Mouse (Mus musculus) heart, adult 18-20 months (tissue): Measurements from ENCODE around the gene Zfp553. TPM values are rescaled to one million over a fixed set of nuclear protein-coding genes. Genes with fewer than 3 reads are reported as not detected.

ENCODE experiments used
- DNase-seq, 2 experiments: peaks; one replicate each; pipeline ENCODE4 v3.0.0; 2021 to 2022; ENCODE audit warnings: mixed read lengths in 1 of 2
- long read RNA-seq, 2 experiments: library from polyadenylated mRNA; stranded (forward); transcript quantifications; one replicate each; pipeline ENCODE4 v2.0.0; 2021
- total RNA-seq, 2 experiments: library from RNA; stranded (reverse); gene quantifications; 2 replicates each; pipeline ENCODE4 v1.2.3; 2021

Zfp553 gene
- total RNA-seq = 1 to 10 TPM; 6.4 to 6.7 TPM
- long read RNA-seq, experiment 1, partial matches to known transcripts = 0 of 5 reads
- long read RNA-seq, experiment 1, other reads (novel, unspliced or antisense) = 2 of 5 reads
- long read RNA-seq, experiment 2, partial matches to known transcripts = 0 of 3 reads
- long read RNA-seq, experiment 2, other reads (novel, unspliced or antisense) = 1 of 3 reads

- peak; percentile 85 to 89 for DNase-seq
These were observed at the start of gene Zfp553, which contains the start of gene Sept1 for GRCm38 (mm10) chr7:127232622-127233367. Zfp553 (plus strand) TSS chr7:127233061. Sept1 (minus strand) TSS chr7:127233130.

DNA sequence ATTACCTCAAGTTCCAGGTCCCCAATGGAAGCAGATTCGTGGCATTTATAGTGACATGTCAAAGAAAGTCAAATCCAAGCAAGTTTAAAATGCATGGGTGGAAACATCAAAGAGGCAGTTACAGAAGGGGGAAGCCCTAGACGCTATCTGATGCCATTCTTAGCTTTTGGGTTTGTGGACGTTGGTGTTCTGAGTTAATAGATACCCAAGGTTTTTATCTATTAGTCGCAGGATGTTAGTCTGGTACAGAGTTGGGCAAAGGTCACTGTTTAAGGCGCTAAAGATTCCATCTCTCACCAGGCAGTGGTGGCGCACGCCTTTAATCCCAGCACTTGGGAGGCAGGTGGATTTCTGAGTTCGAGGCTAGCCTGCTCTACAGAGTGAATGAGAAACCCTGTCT, 49.5 kb upstream of the Zfp553 start:
- no peak for DNase-seq

- no peak for DNase-seq
These were observed 49.0 kb upstream of the Zfp553 start for GRCm38 (mm10) chr7:127183828-127184227.

DNA sequence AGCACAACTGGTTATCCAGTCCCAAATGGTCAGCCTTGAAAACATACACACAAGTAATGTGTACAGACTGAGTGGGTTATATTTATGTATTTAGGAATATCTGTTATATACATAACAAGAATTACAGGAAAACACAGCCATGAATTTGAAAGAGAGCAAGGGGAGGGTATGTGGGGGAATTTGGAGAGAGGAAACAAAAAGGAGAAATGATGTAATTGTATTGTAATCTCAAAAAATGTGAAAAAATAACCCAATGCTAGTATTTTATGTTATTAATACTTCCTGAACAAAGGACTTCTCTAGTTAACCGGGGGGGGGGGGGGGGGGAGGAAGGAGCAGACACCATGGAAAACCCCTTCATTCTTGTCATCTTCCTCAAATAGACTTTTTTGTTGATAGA, 48.1 kb upstream of the Zfp553 start:
- DNase-seq = no peak

DNA sequence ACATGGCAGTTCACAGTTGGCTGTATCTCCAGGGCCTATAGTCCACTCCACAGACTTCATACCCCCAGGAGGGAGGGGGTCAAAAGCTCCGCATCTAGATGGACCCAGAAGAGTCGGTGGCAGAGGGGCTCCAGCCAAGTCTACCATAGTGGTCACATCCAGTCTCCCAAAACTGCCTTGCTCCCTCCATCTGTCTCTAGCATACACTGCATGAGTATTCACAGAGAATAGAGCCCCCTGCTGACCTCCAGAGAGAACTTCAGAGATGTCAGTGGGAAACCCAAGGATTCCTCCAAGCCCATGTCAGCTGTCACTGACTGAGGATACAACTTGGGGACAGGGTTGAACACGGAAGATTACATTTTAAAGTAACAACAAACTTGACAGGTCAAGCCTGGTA, 47.3 kb upstream of the Zfp553 start:
- DNase-seq = no peak

- DNase-seq = no peak
These were observed 45.5 kb upstream of the Zfp553 start for GRCm38 (mm10) chr7:127187351-127187750.

- no peak for DNase-seq
These were observed 44.3 kb upstream of the Zfp553 start for GRCm38 (mm10) chr7:127188305-127189276.

DNA sequence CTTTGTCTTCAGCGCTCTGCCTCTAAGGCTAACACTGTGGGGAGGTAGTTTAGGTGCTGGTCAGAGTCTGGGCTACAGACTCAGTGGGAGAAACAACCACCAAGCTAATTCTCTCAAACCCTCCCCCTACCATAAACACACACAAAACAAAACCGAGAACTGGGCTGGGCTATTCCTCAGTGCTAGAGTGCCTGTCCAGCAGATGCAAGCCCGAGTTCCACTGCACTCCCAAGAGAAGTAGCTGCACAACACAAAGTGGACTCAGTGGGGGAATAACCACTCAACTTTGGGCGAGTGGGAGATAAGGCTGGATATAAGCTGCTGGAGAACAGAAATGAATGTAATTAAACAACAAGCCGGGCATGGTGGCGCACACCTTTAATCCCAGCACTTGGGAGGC, 42.2 kb upstream of the Zfp553 start:
- DNase-seq = no peak

DNA sequence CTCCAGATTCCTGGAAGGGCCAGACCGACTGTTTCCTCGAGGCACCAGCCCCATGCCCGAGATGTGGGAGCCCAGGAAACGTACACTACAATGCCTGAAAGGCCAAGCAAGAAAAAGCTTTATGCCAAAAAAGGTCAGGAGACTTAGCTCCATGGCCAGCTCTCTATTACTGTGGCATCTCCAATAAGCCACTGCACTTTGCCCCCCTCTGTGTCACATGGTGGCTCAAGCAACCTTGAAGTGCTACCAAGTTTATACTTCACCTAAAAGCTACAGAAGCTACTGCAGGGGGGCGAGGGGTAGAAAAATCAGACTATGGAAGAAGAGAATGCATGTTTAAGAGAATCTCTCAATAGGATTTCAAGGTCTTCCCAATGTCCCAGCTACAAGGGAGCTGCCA, 39.9 kb upstream of the Zfp553 start:
- no peak for DNase-seq

DNA sequence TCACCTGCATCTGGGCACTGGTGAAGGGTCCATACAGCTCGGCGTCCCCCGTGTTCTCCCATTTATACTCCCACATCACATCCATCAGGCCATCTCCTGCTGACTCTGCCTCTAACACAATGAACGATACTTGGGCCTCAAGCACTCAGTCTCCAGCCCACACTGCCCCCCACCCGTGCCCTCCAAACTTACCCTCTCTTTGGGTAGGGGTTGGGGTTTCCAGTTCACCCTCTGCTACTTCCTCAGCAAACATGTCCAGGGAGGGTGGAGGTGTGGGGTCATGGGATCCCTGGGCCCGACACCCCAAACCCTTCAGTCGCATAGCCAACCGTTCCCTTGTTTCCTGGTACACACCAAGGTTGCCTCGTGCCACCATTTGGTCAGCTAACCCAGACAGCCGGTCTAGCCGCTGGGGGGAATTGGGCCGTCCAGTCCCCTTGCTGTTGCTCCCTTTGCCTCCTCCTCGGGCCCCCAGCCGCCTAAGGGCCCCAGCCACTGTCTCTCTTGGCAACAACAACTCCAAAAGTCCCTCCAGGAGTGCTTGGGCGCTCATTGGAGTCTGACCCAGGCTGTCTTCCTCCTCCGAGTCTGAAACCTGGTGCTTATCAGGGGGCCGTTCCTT, 38.7 kb upstream of the Zfp553 start:
- DNase-seq = no peak

DNA sequence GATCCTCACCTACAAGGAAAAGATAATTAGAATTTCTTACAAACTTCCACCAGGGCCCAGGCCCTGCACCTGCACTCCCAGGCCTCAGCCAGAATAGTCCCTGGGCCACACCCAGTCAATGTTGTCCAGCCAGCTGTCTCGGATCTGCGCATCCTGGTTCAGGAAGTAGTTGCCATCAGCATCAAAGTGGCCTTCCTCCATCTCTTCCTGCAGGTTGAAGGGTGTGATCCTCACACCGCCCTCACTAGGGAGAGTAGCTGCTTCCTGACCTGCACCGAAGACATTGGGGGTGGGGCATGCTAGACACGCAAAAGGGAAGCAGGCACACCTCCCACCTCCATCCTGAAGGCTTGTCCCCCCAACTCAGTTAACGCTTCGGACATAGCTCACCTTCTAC, 38.2 kb upstream of the Zfp553 start:
- DNase-seq = no peak

- DNase-seq = peak; percentile 97 to 98
These were observed 37.1 kb upstream of the Zfp553 start, which contains the start of gene Cd2bp2 for GRCm38 (mm10) chr7:127195544-127196295. Cd2bp2 (minus strand) TSS chr7:127196050.

- DNase-seq = no peak
These were observed 36.4 kb upstream of the Zfp553 start for GRCm38 (mm10) chr7:127196484-127196883.

- DNase-seq = no peak
These were observed 26.3 kb upstream of the Zfp553 start for GRCm38 (mm10) chr7:127206606-127207005.

- no peak for DNase-seq
These were observed 25.2 kb upstream of the Zfp553 start for GRCm38 (mm10) chr7:127207374-127208294.

- no peak for DNase-seq
These were observed 24.6 kb upstream of the Zfp553 start, which contains the start of gene Tbc1d10b for GRCm38 (mm10) chr7:127208295-127208552. Tbc1d10b (minus strand) TSS chr7:127208468.

DNA sequence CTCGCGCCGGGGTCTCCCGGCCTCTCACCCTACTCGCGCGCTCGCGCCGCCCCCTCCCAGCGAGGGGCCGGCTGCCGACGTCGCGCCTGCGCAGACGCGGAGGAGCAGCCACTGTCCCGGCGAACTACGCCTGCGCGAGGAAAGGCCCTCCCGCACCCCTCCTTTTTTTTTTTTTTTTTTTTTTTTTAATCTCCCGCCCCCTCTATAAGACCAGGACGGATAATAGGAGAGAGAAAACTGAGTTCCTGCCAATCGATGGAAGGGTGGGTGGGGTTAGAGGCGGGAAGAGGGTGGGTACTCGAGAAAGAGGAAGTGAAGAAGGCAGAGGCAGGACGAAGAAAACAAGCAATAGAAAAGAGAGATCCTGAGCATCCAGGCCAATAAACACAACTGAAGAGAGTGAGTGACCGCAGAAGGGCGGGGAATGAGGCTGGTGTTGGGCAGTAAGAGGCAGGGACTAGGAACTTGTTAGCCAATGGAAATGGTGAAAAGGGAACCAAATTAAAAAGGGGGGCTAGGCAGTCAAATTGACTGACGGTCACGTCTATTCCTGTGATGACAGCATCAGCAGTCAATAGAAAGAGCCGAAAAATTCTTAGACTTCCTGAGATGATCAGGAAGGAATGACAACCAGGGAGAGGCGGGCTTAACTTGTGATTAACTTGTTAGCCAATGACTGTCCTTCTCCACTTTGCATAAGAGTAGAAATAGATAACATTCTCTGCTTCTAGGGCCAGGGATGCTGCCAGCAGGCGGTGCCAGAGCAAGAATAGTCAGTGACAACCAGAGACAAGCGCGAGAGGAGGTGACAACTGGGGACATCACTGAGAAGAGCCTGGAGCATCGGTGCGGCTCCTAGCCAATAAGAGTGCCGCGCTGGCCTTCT, 24.1 kb upstream of the Zfp553 start, which contains the start of gene Mylpf:
Gene Mylpf, plus strand, starts transcription at position 338 of the 886 bp plus-strand sequence.
- peak; percentile 92 to 99 for DNase-seq

DNA sequence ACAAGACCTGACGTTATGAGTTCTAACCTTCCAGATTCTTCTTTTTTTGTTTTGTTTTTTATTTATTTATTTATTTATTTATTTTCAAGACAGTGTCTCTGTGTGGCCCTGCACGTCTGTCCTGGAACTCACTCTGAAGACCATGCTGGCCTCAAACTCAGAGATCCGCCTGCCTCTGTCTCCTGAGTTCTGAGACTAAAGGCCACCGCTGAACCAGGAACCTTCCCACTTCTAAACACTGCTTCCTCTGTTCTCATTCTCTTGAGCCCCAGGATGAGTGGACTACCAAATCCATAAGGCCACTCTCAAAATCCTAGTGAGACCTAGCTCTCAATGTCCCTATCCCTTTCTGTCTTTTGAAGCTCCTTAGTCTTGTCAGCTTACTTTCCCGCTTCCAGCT, 23.0 kb upstream of the Zfp553 start:
- no peak for DNase-seq

GRCm38 (mm10) chr7:127210266-127210665, 22.6 kb upstream of the Zfp553 start:
- no peak for DNase-seq
